Mouse (Mus musculus): ENCODE data around the gene 4930558K02Rik.

Gene 4930558K02Rik

DNA sequence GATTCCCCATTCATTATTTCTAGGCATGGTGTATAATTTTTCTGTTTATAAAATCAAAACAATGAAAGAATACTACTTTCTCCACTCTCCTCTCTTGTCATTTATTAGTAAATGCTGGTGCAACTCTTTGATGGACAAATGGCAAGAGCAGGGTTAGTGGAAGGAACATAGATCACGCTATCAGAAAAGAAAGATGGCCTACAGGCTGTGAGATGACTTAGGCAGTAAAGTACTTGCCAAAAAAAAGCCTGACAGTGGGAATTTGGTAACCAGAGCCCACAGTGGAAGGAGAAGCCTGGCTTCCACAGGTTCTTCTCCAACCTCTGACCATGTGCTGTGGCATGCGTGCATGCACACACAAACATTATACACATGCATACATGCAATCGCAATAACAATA is 84.4 kb downstream of the 4930558K02Rik start:
- DNase-seq, result no peak

- no peak for DNase-seq
These were observed 84.9 kb downstream of the 4930558K02Rik start for GRCm38 (mm10) chr1:161894553-161894952.

DNA sequence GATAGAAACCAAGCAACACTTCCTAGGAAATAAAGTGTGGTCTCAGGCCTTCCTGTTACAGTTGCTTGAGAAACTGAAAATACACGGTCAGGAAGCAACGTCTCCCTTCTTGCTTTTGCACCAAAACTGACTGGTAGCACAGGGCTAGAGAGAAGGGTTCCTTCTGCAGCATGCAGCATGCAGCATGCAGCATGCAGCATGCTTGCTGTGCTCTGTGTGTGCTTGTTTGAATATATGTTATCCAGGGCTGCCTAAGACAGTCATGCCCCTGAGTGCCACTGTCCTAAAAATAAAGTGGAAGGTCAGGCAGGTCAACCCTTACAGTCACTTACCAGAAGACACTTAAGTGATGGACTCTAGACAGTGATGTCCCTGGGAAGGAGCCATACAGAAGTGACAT is 85.3 kb downstream of the 4930558K02Rik start:
- DNase-seq, result no peak

Measured in embryo, embryonic 11 days (tissue).